Mouse (Mus musculus): Measurements from ENCODE around the gene Gpatch3. TPM values are rescaled to one million over a fixed set of nuclear protein-coding genes. Genes with fewer than 3 reads are reported as not detected.

Gene Gpatch3
- polyA plus RNA-seq, 1 experiment from 2014 or later, result 6.2 TPM

GRCm38 (mm10) chr4:133577983-133578382 lies 3.4 kb downstream of the Gpatch3 start:
- ATAC-seq (ENCODE audit: low FRiP score), result no peak
- Histone ChIP-seq H3K9ac (no peak overlapping the region), H3K27me3 (ENCODE audit: control insufficient read depth, insufficient read depth, low read length) (no peaks in the 10 kb centered on the region), H3K36me3 (replicated peaks; ENCODE audit: control insufficient read depth, insufficient read depth) (peaks cover 37% of the 10 kb centered on the region), H3K9me3 (ENCODE audit: control insufficient read depth, low read length) (no peaks in the 10 kb centered on the region), H3K4me1 (replicated peaks; ENCODE audit: control insufficient read depth, insufficient read depth, low read length) (peaks cover 10% of the 10 kb centered on the region; the same call in 1 of the 2 replicates), H3K4me2 (replicated peaks) (no peak overlapping the region), H3K27ac (no peak overlapping the region), H3K4me3 (replicated peaks; ENCODE audit: low read length) (no peak overlapping the region)
- DNase-seq (ENCODE audit: low spot score), result no peak
- 63% methylated on average over 12 of the region's 12 CpGs for WGBS

- peak overlapping the region; percentile 83 for H3K9ac ChIP-seq
- peak overlapping the region; percentile 99 for H3K4me2 ChIP-seq (replicated peaks)
- H3K4me3 ChIP-seq (replicated peaks; ENCODE audit: low read length), result peak overlapping the region; percentile 85
- no peaks in the 10 kb centered on the region for H3K9me3 ChIP-seq (ENCODE audit: control insufficient read depth, low read length)
- ATAC-seq (ENCODE audit: low FRiP score) (peak; percentile 5; the same call in 1 of the 2 replicates), DNase-seq (ENCODE audit: low spot score) (no peak)
- H3K27ac ChIP-seq, result peak overlapping the region; percentile 87
- H3K27me3 ChIP-seq (ENCODE audit: control insufficient read depth, insufficient read depth, low read length), result no peaks in the 10 kb centered on the region
- H3K4me1 ChIP-seq (replicated peaks; ENCODE audit: control insufficient read depth, insufficient read depth, low read length), result peaks cover 12% of the 10 kb centered on the region; the same call in 1 of the 2 replicates
- WGBS, result 65% methylated on average over 6 of the region's 6 CpGs
- peaks cover 57% of the 10 kb centered on the region for H3K36me3 ChIP-seq (replicated peaks; ENCODE audit: control insufficient read depth, insufficient read depth)
Observed at GRCm38 (mm10) chr4:133583690-133584058, 9.1 kb downstream of the Gpatch3 start.

- no peaks in the 10 kb centered on the region for H3K27me3 ChIP-seq (ENCODE audit: control insufficient read depth, insufficient read depth, low read length)
- peaks cover 57% of the 10 kb centered on the region for H3K36me3 ChIP-seq (replicated peaks; ENCODE audit: control insufficient read depth, insufficient read depth)
- peak within 1 kb of the TSS; percentile 83 for H3K9ac ChIP-seq
- H3K4me3 ChIP-seq (replicated peaks; ENCODE audit: low read length), result peak within 1 kb of the TSS; percentile 85
- WGBS, result 2% methylated on average over 65 of the region's 65 CpGs
- DNase-seq (ENCODE audit: low spot score) (peak; percentile 81), ATAC-seq (ENCODE audit: low FRiP score) (peak; percentile 90)
- H3K9me3 ChIP-seq (ENCODE audit: control insufficient read depth, low read length), result no peaks in the 10 kb centered on the region
- H3K4me2 ChIP-seq (replicated peaks), result peak within 1 kb of the TSS; percentile 99
- H3K27ac ChIP-seq, result peak within 1 kb of the TSS; percentile 87
- peaks cover 12% of the 10 kb centered on the region; the same call in 1 of the 2 replicates for H3K4me1 ChIP-seq (replicated peaks; ENCODE audit: control insufficient read depth, insufficient read depth, low read length)
Observed at GRCm38 (mm10) chr4:133584059-133584951, 9.8 kb downstream of the Gpatch3 start, which contains the start of gene Gpn2. Gene Gpn2, plus strand, starts transcription at chr4:133584362.

- H3K4me2 ChIP-seq (replicated peaks), result no peak overlapping the region
- H3K9me3 ChIP-seq (ENCODE audit: control insufficient read depth, low read length), result no peaks in the 10 kb centered on the region
- peaks cover 43% of the 10 kb centered on the region for H3K36me3 ChIP-seq (replicated peaks; ENCODE audit: control insufficient read depth, insufficient read depth)
- H3K27ac ChIP-seq, result no peak overlapping the region
- H3K27me3 ChIP-seq (ENCODE audit: control insufficient read depth, insufficient read depth, low read length), result peaks cover 4% of the 10 kb centered on the region; the same call in 1 of the 2 replicates
- DNase-seq (ENCODE audit: low spot score) (peak; percentile 86), ATAC-seq (ENCODE audit: low FRiP score) (no peak)
- no peaks in the 10 kb centered on the region for H3K4me1 ChIP-seq (replicated peaks; ENCODE audit: control insufficient read depth, insufficient read depth, low read length)
- no peak overlapping the region for H3K9ac ChIP-seq
- 39% methylated on average over 7 of the region's 7 CpGs for WGBS
- no peak overlapping the region for H3K4me3 ChIP-seq (replicated peaks; ENCODE audit: low read length)
Observed at GRCm38 (mm10) chr4:133592570-133592969, 18.0 kb downstream of the Gpatch3 start.

GRCm38 (mm10) chr4:133595538-133595937 lies 21.0 kb downstream of the Gpatch3 start:
- 76% methylated on average over 7 of the region's 7 CpGs for WGBS
- Histone ChIP-seq H3K4me3 (replicated peaks; ENCODE audit: low read length) (no peak overlapping the region), H3K4me2 (replicated peaks) (no peak overlapping the region), H3K9ac (no peak overlapping the region), H3K27me3 (ENCODE audit: control insufficient read depth, insufficient read depth, low read length) (peaks cover 33% of the 10 kb centered on the region), H3K36me3 (replicated peaks; ENCODE audit: control insufficient read depth, insufficient read depth) (peaks cover 14% of the 10 kb centered on the region), H3K4me1 (replicated peaks; ENCODE audit: control insufficient read depth, insufficient read depth, low read length) (no peaks in the 10 kb centered on the region), H3K9me3 (ENCODE audit: control insufficient read depth, low read length) (no peaks in the 10 kb centered on the region), H3K27ac (no peak overlapping the region)
- no peak for ATAC-seq (ENCODE audit: low FRiP score)
- DNase-seq (ENCODE audit: low spot score), result no peak

GRCm38 (mm10) chr4:133596084-133596483 lies 21.5 kb downstream of the Gpatch3 start:
- 80% methylated on average over 6 of the region's 6 CpGs for WGBS
- Histone ChIP-seq H3K27ac (no peak overlapping the region), H3K9me3 (ENCODE audit: control insufficient read depth, low read length) (no peaks in the 10 kb centered on the region), H3K36me3 (replicated peaks; ENCODE audit: control insufficient read depth, insufficient read depth) (peaks cover 8% of the 10 kb centered on the region; the same call in 1 of the 2 replicates), H3K27me3 (ENCODE audit: control insufficient read depth, insufficient read depth, low read length) (peaks cover 34% of the 10 kb centered on the region), H3K4me1 (replicated peaks; ENCODE audit: control insufficient read depth, insufficient read depth, low read length) (no peaks in the 10 kb centered on the region), H3K9ac (no peak overlapping the region), H3K4me3 (replicated peaks; ENCODE audit: low read length) (no peak overlapping the region), H3K4me2 (replicated peaks) (no peak overlapping the region)
- ATAC-seq (ENCODE audit: low FRiP score) (no peak), DNase-seq (ENCODE audit: low spot score) (no peak)

- no peak for DNase-seq (ENCODE audit: low spot score)
Observed at GRCm38 (mm10) chr4:133598616-133599015, 24.1 kb downstream of the Gpatch3 start.

GRCm38 (mm10) chr4:133599116-133599515 lies 24.6 kb downstream of the Gpatch3 start:
- Histone ChIP-seq H3K4me1 (replicated peaks; ENCODE audit: control insufficient read depth, insufficient read depth, low read length) (no peaks in the 10 kb centered on the region), H3K9ac (peak overlapping the region; percentile 33), H3K9me3 (ENCODE audit: control insufficient read depth, low read length) (no peaks in the 10 kb centered on the region), H3K27me3 (ENCODE audit: control insufficient read depth, insufficient read depth, low read length) (peaks cover 57% of the 10 kb centered on the region), H3K36me3 (replicated peaks; ENCODE audit: control insufficient read depth, insufficient read depth) (peaks cover 10% of the 10 kb centered on the region), H3K4me3 (replicated peaks; ENCODE audit: low read length) (peak overlapping the region; percentile 39), H3K4me2 (replicated peaks) (peak overlapping the region; percentile 70), H3K27ac (no peak overlapping the region)
- WGBS, result 25% methylated on average over 7 of the region's 7 CpGs
- DNase-seq (ENCODE audit: low spot score) (no peak), ATAC-seq (ENCODE audit: low FRiP score) (no peak)

More at GRCm38 (mm10) chr4:133598616-133599015, 24.1 kb downstream of the Gpatch3 start:
- 49% methylated on average over 4 of the region's 4 CpGs for WGBS
- Histone ChIP-seq H3K4me1 (replicated peaks; ENCODE audit: control insufficient read depth, insufficient read depth, low read length) (no peaks in the 10 kb centered on the region), H3K27ac (no peak overlapping the region), H3K4me3 (replicated peaks; ENCODE audit: low read length) (no peak overlapping the region), H3K9ac (no peak overlapping the region), H3K27me3 (ENCODE audit: control insufficient read depth, insufficient read depth, low read length) (peaks cover 57% of the 10 kb centered on the region), H3K9me3 (ENCODE audit: control insufficient read depth, low read length) (no peaks in the 10 kb centered on the region), H3K36me3 (replicated peaks; ENCODE audit: control insufficient read depth, insufficient read depth) (peaks cover 5% of the 10 kb centered on the region), H3K4me2 (replicated peaks) (no peak overlapping the region)
- ATAC-seq (ENCODE audit: low FRiP score), result no peak

GRCm38 (mm10) chr4:133599571-133600073 lies 25.1 kb downstream of the Gpatch3 start:
- Histone ChIP-seq H3K27me3 (ENCODE audit: control insufficient read depth, insufficient read depth, low read length) (peaks cover 57% of the 10 kb centered on the region), H3K27ac (no peak overlapping the region), H3K36me3 (replicated peaks; ENCODE audit: control insufficient read depth, insufficient read depth) (peaks cover 13% of the 10 kb centered on the region), H3K4me3 (replicated peaks; ENCODE audit: low read length) (peak overlapping the region; percentile 39), H3K4me2 (replicated peaks) (peak overlapping the region; percentile 70), H3K9ac (peak overlapping the region; percentile 33), H3K4me1 (replicated peaks; ENCODE audit: control insufficient read depth, insufficient read depth, low read length) (no peaks in the 10 kb centered on the region), H3K9me3 (ENCODE audit: control insufficient read depth, low read length) (no peaks in the 10 kb centered on the region)
- ATAC-seq (ENCODE audit: low FRiP score) (peak; percentile 93), DNase-seq (ENCODE audit: low spot score) (peak; percentile 67)
- WGBS, result 1% methylated on average over 50 of the region's 50 CpGs

Measured in hindbrain, embryonic 14.5 days (tissue).